Mouse (Mus musculus): ENCODE data around the gene Gm10681. TPM values are rescaled to one million over a fixed set of nuclear protein-coding genes. Genes with fewer than 3 reads are reported as not detected.
"Not testable (repeated sequence)": the region's sequence is repeated elsewhere in the genome, so short reads cannot be mapped to it uniquely, and the experiment has no call there.

Gene Gm10681
- polyA plus RNA-seq, 2 experiments: 0.20 to 0.23 TPM

- not testable (repeated sequence) for ATAC-seq (ENCODE audit: insufficient read depth); DNase-seq (ENCODE audit: low read depth in 3 of 3, low spot score in 3 of 3); H3K4me2 ChIP-seq (ENCODE audit: low read depth); H3K27ac ChIP-seq; H3K27me3 ChIP-seq (ENCODE audit: control insufficient read depth, insufficient read depth, low read length); H3K9me3 ChIP-seq (ENCODE audit: control insufficient read depth, low read length); H3K9ac ChIP-seq (replicated peaks); H3K36me3 ChIP-seq (replicated peaks; ENCODE audit: control insufficient read depth, insufficient read depth, low read depth); H3K4me3 ChIP-seq (ENCODE audit: insufficient read depth in 1 of 2, low read depth in 2 of 2, low read length in 2 of 2); H3K4me1 ChIP-seq (replicated peaks; ENCODE audit: control insufficient read depth in 2 of 2, insufficient read depth in 2 of 2, low read length in 1 of 2)
- WGBS (ENCODE audit: insufficient replicate concordance): no CpG with 5 or more reads among the region's 2 CpGs
These were observed 65.8 kb downstream of the Gm10681 start for GRCm38 (mm10) chr3:98522779-98523178.

GRCm38 (mm10) chr3:98510414-98510813 lies 78.2 kb downstream of the Gm10681 start, which contains the start of gene Hsd3b4:
Hsd3b4 (minus strand) TSS chr3:98510514.
- H3K4me1 ChIP-seq (replicated peaks; ENCODE audit: control insufficient read depth in 2 of 2, insufficient read depth in 2 of 2, low read length in 1 of 2); H3K27ac ChIP-seq; H3K36me3 ChIP-seq (replicated peaks; ENCODE audit: control insufficient read depth, insufficient read depth, low read depth); ATAC-seq (ENCODE audit: insufficient read depth); H3K9me3 ChIP-seq (ENCODE audit: control insufficient read depth, low read length); H3K9ac ChIP-seq (replicated peaks); H3K4me3 ChIP-seq (ENCODE audit: insufficient read depth in 1 of 2, low read depth in 2 of 2, low read length in 2 of 2); DNase-seq (ENCODE audit: low read depth in 3 of 3, low spot score in 3 of 3); H3K27me3 ChIP-seq (ENCODE audit: control insufficient read depth, insufficient read depth, low read length); H3K4me2 ChIP-seq (ENCODE audit: low read depth): not testable (repeated sequence)
- WGBS (ENCODE audit: insufficient replicate concordance): no CpG with 5 or more reads among the region's 1 CpGs

GRCm38 (mm10) chr3:98507229-98507628 lies 81.4 kb downstream of the Gm10681 start:
- H3K4me3 ChIP-seq (ENCODE audit: insufficient read depth in 1 of 2, low read depth in 2 of 2, low read length in 2 of 2); H3K4me2 ChIP-seq (ENCODE audit: low read depth); DNase-seq (ENCODE audit: low read depth in 3 of 3, low spot score in 3 of 3); H3K9me3 ChIP-seq (ENCODE audit: control insufficient read depth, low read length); H3K27me3 ChIP-seq (ENCODE audit: control insufficient read depth, insufficient read depth, low read length); H3K36me3 ChIP-seq (replicated peaks; ENCODE audit: control insufficient read depth, insufficient read depth, low read depth); H3K9ac ChIP-seq (replicated peaks); H3K27ac ChIP-seq; H3K4me1 ChIP-seq (replicated peaks; ENCODE audit: control insufficient read depth in 2 of 2, insufficient read depth in 2 of 2, low read length in 1 of 2): not testable (repeated sequence)
- WGBS (ENCODE audit: insufficient replicate concordance): no CpG with 5 or more reads among the region's 5 CpGs
- peak; percentile 53 for ATAC-seq (ENCODE audit: insufficient read depth)

Other genes starting within 250 kb of the Gm10681 start
- 114 and 121 TPM in 2 replicates for gene Phgdh, start 248.8 kb downstream of the Gm10681 start, polyA plus RNA-seq (2012; rRNA removed)
- gene Phgdh, start 248.8 kb downstream of the Gm10681 start, polyA plus RNA-seq (2014; fragmentation: Nextera tagmentation; extraction: Ambion mirVana): 207 and 218 TPM in 2 replicates
- 1.4 and 1.7 TPM in 2 replicates for gene Zfp697, start 206.3 kb downstream of the Gm10681 start, polyA plus RNA-seq (2012; rRNA removed)
- 1.6 and 2.4 TPM in 2 replicates for gene Zfp697, start 206.3 kb downstream of the Gm10681 start, polyA plus RNA-seq (2014; fragmentation: Nextera tagmentation; extraction: Ambion mirVana)
- gene Gm4450, start 131.7 kb downstream of the Gm10681 start, polyA plus RNA-seq (2012; rRNA removed): not detected in 2 replicates
- not detected in 2 replicates for gene Gm4450, start 131.7 kb downstream of the Gm10681 start, polyA plus RNA-seq (2014; fragmentation: Nextera tagmentation; extraction: Ambion mirVana)
- 0.11 and 0.16 TPM in 2 replicates for gene Hsd3b4, start 78.3 kb downstream of the Gm10681 start, polyA plus RNA-seq (2012; rRNA removed)
- 0.20 TPM in 1 of 2 replicates, not detected in the other for gene Hsd3b4, start 78.3 kb downstream of the Gm10681 start, polyA plus RNA-seq (2014; fragmentation: Nextera tagmentation; extraction: Ambion mirVana)
- gene Hsd3b5, start 41.4 kb upstream of the Gm10681 start, polyA plus RNA-seq (2012; rRNA removed): 0.09 and 0.10 TPM in 2 replicates
- gene Hsd3b5, start 41.4 kb upstream of the Gm10681 start, polyA plus RNA-seq (2014; fragmentation: Nextera tagmentation; extraction: Ambion mirVana): 0.08 TPM in 1 of 2 replicates, not detected in the other
- 0.10 and 0.22 TPM in 2 replicates for gene Hsd3b2, start 135.7 kb upstream of the Gm10681 start, polyA plus RNA-seq (2012; rRNA removed)
- gene Hsd3b2, start 135.7 kb upstream of the Gm10681 start, polyA plus RNA-seq (2014; fragmentation: Nextera tagmentation; extraction: Ambion mirVana): 0.09 TPM in 1 of 2 replicates, not detected in the other
- gene Hsd3b3, start 174.3 kb upstream of the Gm10681 start, polyA plus RNA-seq (2012; rRNA removed): 2.8 and 2.9 TPM in 2 replicates
- gene Hsd3b3, start 174.3 kb upstream of the Gm10681 start, polyA plus RNA-seq (2014; fragmentation: Nextera tagmentation; extraction: Ambion mirVana): 3.1 and 3.2 TPM in 2 replicates
- gene Hsd3b6, start 225.6 kb upstream of the Gm10681 start, polyA plus RNA-seq (2012; rRNA removed): 3.5 and 3.8 TPM in 2 replicates
- gene Hsd3b6, start 225.6 kb upstream of the Gm10681 start, polyA plus RNA-seq (2014; fragmentation: Nextera tagmentation; extraction: Ambion mirVana): 3.9 and 7.0 TPM in 2 replicates